Comparison of ENCODE assay signal across 9 mouse cellular contexts in genomic region chr17:50795445-50796095, GRCm38 (mm10).
DNase-seq lines count a peak whose midpoint lies in the region; ATAC-seq and TF ChIP-seq lines count a peak whose summit lies in the region.
"Had no signal": no experiment of that assay in that cellular context is flagged by ENCODE, and none has a peak within 500 bp of the region (broad histone marks: within the 10 kb centered on the region; RNA-seq: fewer than 3 reads in every experiment).

No protein-coding gene starts in this region.

- peak; percentile 33; the same call in 1 of the 2 replicates for ATAC-seq in intestine, postnatal 0 days
- peak; percentile 90 for ATAC-seq in midbrain, embryonic 15.5 days (replicated peaks)

- no peak overlapping the region for H3K9ac ChIP-seq in intestine, postnatal 0 days (ENCODE audit: low read depth, low read length)
- no peak overlapping the region for H3K9ac ChIP-seq in midbrain, embryonic 15.5 days
- H3K9ac ChIP-seq: embryonic facial prominence, embryonic 12.5 days had no signal

- WGBS in intestine, postnatal 0 days: 72% methylated on average over 6 of the region's 6 CpGs
- WGBS in midbrain, embryonic 15.5 days: 74% methylated on average over 6 of the region's 6 CpGs

- H3K4me1 ChIP-seq in cortical plate, adult 2 months (ENCODE audit: control insufficient read depth, insufficient read depth, low read length): no peaks in the 10 kb centered on the region
- no peaks in the 10 kb centered on the region for H3K4me1 ChIP-seq in intestine, postnatal 0 days (replicated peaks; ENCODE audit: control insufficient read depth, insufficient read depth, low read length)
- H3K4me1 ChIP-seq in midbrain, embryonic 15.5 days: no peaks in the 10 kb centered on the region
- H3K4me1 ChIP-seq: embryonic facial prominence, embryonic 12.5 days had no signal

- no peak for TF ChIP-seq POLR2A in cortical plate, adult 2 months (IDR thresholded peaks at IDR 0.05; ENCODE audit: extremely low read depth, insufficient read depth, low read length)

- H3K36me3 ChIP-seq in intestine, postnatal 0 days (ENCODE audit: control insufficient read depth, insufficient read depth): 0 out of 2 replicates have a peak, but pooled peaks cover 5% of the 10 kb centered on the region
- H3K36me3 ChIP-seq in midbrain, embryonic 15.5 days (replicated peaks): no peaks in the 10 kb centered on the region
- H3K36me3 ChIP-seq: embryonic facial prominence, embryonic 12.5 days had no signal

- no peaks in the 10 kb centered on the region for H3K9me3 ChIP-seq in intestine, postnatal 0 days (ENCODE audit: control insufficient read depth)
- H3K9me3 ChIP-seq in midbrain, embryonic 15.5 days: no peaks in the 10 kb centered on the region
- H3K9me3 ChIP-seq: embryonic facial prominence, embryonic 12.5 days had no signal

- intact Hi-C loops in left cerebral cortex, postnatal 4 days (cut with DNase I): loop anchor here (5.0 to 10.0 kb wide), 3 partner anchors 291 to 861 kb away; partner anchors contain the start of genes Dazl and Plcl2

- TF ChIP-seq CTCF in cortical plate, adult 2 months (IDR thresholded peaks at IDR 0.05; ENCODE audit: extremely low read depth, insufficient read depth, low read length): peak; percentile 78
- TF ChIP-seq CTCF in intestine, postnatal 0 days (IDR thresholded peaks at IDR 0.05; ENCODE audit: low read depth): peak; percentile 88

- H3K27ac ChIP-seq in cortical plate, adult 2 months (ENCODE audit: insufficient read depth, low read length): no peak overlapping the region
- no peak overlapping the region for H3K27ac ChIP-seq in intestine, postnatal 0 days (ENCODE audit: low read depth, low read length)
- no peak overlapping the region for H3K27ac ChIP-seq in midbrain, embryonic 15.5 days
- H3K27ac ChIP-seq: embryonic facial prominence, embryonic 12.5 days had no signal

- no peak overlapping the region for H3K4me3 ChIP-seq in cortical plate, adult 2 months (ENCODE audit: insufficient read depth, low read length)
- H3K4me3 ChIP-seq in intestine, postnatal 0 days (ENCODE audit: low read depth, low read length): no peak overlapping the region
- H3K4me3 ChIP-seq in midbrain, embryonic 15.5 days: no peak overlapping the region
- H3K4me3 ChIP-seq: embryonic facial prominence, embryonic 12.5 days had no signal

- H3K4me2 ChIP-seq in intestine, postnatal 0 days (replicated peaks; ENCODE audit: low read depth): no peak overlapping the region
- H3K4me2 ChIP-seq in midbrain, embryonic 15.5 days: no peak overlapping the region
- H3K4me2 ChIP-seq: embryonic facial prominence, embryonic 12.5 days had no signal

- peak; percentile 83 for DNase-seq in 416B (ENCODE audit: low read depth)
- DNase-seq in ZHBTc4 (ENCODE audit: low read depth, low spot score): peak; percentile 75
- DNase-seq in gastrocnemius, postnatal 25 days: peak; percentile 37
- DNase-seq in left cerebral cortex, postnatal 4 days: peak; percentile 50
- peak; percentile 40 to 67 for DNase-seq in spleen, postnatal 4 days (ENCODE audit: low spot score in 2 of 2)

- no peaks in the 10 kb centered on the region for H3K27me3 ChIP-seq in intestine, postnatal 0 days (replicated peaks; ENCODE audit: control insufficient read depth, insufficient read depth, low read length)
- H3K27me3 ChIP-seq in midbrain, embryonic 15.5 days (replicated peaks): no peaks in the 10 kb centered on the region
- H3K27me3 ChIP-seq: embryonic facial prominence, embryonic 12.5 days had no signal
